Mouse (Mus musculus) limb, embryonic 14.5 days (tissue): ENCODE measurements around the gene Ms4a4c. TPM values are rescaled to one million over a fixed set of nuclear protein-coding genes. Genes with fewer than 3 reads are reported as not detected.
"Not testable (repeated sequence)": the region's sequence is repeated elsewhere in the genome, so short reads cannot be mapped to it uniquely, and the experiment has no call there.

Experiments
- ATAC-seq: fragments of 200-750 bp; cut with Nextera tagmentation; 2 replicates; pipeline ENCODE4 v1.8.0; 2017; ENCODE audit warnings: low read depth, moderate number of reproducible peaks, moderate TSS enrichment; ENCODE audit not compliant: low FRiP score
- DNase-seq: peaks from one replicate; pipeline ENCODE4 v3.0.0-alpha.2; 2015; ENCODE audit warnings: low spot score
- H3K27ac ChIP-seq: fragments of 300-500 bp; sonication (generic); replicated peaks from 2 replicates; pipeline ENCODE4 v1.5.1; 2014; ENCODE audit warnings: low read depth, mild to moderate bottlenecking, low read length, moderate library complexity, mixed read lengths
- H3K27me3 ChIP-seq: fragments of 300-500 bp; sonication (generic); 2 replicates; pipeline ENCODE4 v1.6.1; 2014; ENCODE audit warnings: low read length, mixed read lengths; ENCODE audit not compliant: control insufficient read depth, insufficient read depth
- H3K36me3 ChIP-seq: fragments of 300-500 bp; sonication (generic); 2 replicates; pipeline ENCODE4 v1.6.1; 2014; ENCODE audit warnings: mild to moderate bottlenecking, low read length, moderate library complexity, mixed read lengths; ENCODE audit not compliant: control insufficient read depth, insufficient read depth
- H3K4me1 ChIP-seq: fragments of 300-500 bp; sonication (generic); 2 replicates; pipeline ENCODE4 v1.6.1; 2014; ENCODE audit warnings: antibody characterized with exemption, low read length, mixed read lengths; ENCODE audit not compliant: control insufficient read depth, insufficient read depth
- H3K4me2 ChIP-seq: fragments of 300-500 bp; sonication (generic); replicated peaks from 2 replicates; pipeline ENCODE4 v1.6.1; 2014; ENCODE audit warnings: low read depth, mild to moderate bottlenecking, low read length, moderate library complexity; ENCODE audit not compliant: severe bottlenecking
- H3K4me3 ChIP-seq: fragments of 300-500 bp; sonication (generic); replicated peaks from 2 replicates; pipeline ENCODE4 v1.5.1; 2014; ENCODE audit warnings: low read length
- H3K9ac ChIP-seq: fragments of 300-500 bp; sonication (generic); 2 replicates; pipeline ENCODE4 v1.6.1; 2014; ENCODE audit warnings: mild to moderate bottlenecking, low read depth, low read length, moderate library complexity; ENCODE audit not compliant: severe bottlenecking
- H3K9me3 ChIP-seq: fragments of 300-500 bp; sonication (generic); 2 replicates; pipeline ENCODE4 v1.6.1; 2016; ENCODE audit warnings: low read length; ENCODE audit not compliant: control insufficient read depth
- POLR2A ChIP-seq: fragments of 200-500 bp; IDR thresholded peaks from 2 replicates; pipeline ENCODE4 v1.8.0; 2012; ENCODE audit warnings: inconsistent platforms, mild to moderate bottlenecking, moderate library complexity, borderline replicate concordance; ENCODE audit not compliant: insufficient read depth, insufficient read length; ENCODE audit errors: extremely low read depth
- WGBS: fragments of 180-500 bp; shearing (Covaris S2); extraction: QIAGEN DNeasy Blood & Tissue Kit; methylation state at CpG from one replicate; pipeline ENCODE4 v1.1.7; 2014; 5-methylcytosine and 5-hydroxymethylcytosine counted together
- polyA plus RNA-seq, 2 experiments: library from polyadenylated mRNA; depleted of rRNA in 1 of 2; stranded (reverse) in 1 of 2; unstranded in 1 of 2; fragments of >200 nt; fragmentation: Nextera tagmentation in 1 of 2; extraction: Ambion mirVana in 1 of 2; gene quantifications; 2 replicates each; pipeline versions ENCODE4 v1.2.1 to v1.2.3; 2012 to 2014

Ms4a4c gene
- polyA plus RNA-seq, 2 experiments = 0.60 to 0.69 TPM

GRCm38 (mm10) chr19:11466471-11466870 is 61.9 kb downstream of the Ms4a4c start:
- H3K4me1 ChIP-seq = no peaks in the 10 kb centered on the region
- H3K4me2 ChIP-seq = no peak overlapping the region
- no peak overlapping the region for H3K4me3 ChIP-seq
- DNase-seq (no peak), ATAC-seq (no peak)
- H3K9me3 ChIP-seq = no peaks in the 10 kb centered on the region
- no peak overlapping the region for H3K9ac ChIP-seq
- H3K36me3 ChIP-seq = no peaks in the 10 kb centered on the region
- WGBS = 76% methylated on average over 5 of the region's 5 CpGs
- H3K27ac ChIP-seq = no peak overlapping the region
- no peak for TF ChIP-seq POLR2A
- no peaks in the 10 kb centered on the region for H3K27me3 ChIP-seq

- not testable (repeated sequence) for ATAC-seq, H3K9ac ChIP-seq, H3K4me3 ChIP-seq, H3K36me3 ChIP-seq, DNase-seq, H3K27me3 ChIP-seq, H3K9me3 ChIP-seq, H3K27ac ChIP-seq, H3K4me1 ChIP-seq, H3K4me2 ChIP-seq
- 46% methylated on average over 1 of the region's 1 CpGs for WGBS
These were observed 63.8 kb downstream of the Ms4a4c start for GRCm38 (mm10) chr19:11468361-11468760.

- 75% methylated on average over 4 of the region's 4 CpGs for WGBS
- not testable (repeated sequence) for DNase-seq
These were observed 64.6 kb downstream of the Ms4a4c start, which contains the start of gene Ms4a6c for GRCm38 (mm10) chr19:11469215-11469614. Gene Ms4a6c, plus strand, starts transcription at chr19:11469366.

More at GRCm38 (mm10) chr19:11469215-11469614, 64.6 kb downstream of the Ms4a4c start, which contains the start of gene Ms4a6c:
- H3K4me1 ChIP-seq, H3K36me3 ChIP-seq, H3K4me2 ChIP-seq, H3K27ac ChIP-seq, ATAC-seq, H3K9ac ChIP-seq, H3K9me3 ChIP-seq, H3K27me3 ChIP-seq, H3K4me3 ChIP-seq: not testable (repeated sequence)

Other genes starting within 250 kb of the Ms4a4c start
- gene 1700025F22Rik, start 239.4 kb upstream of the Ms4a4c start, polyA plus RNA-seq (2012; rRNA removed) = not detected in 2 replicates
- gene 1700025F22Rik, start 239.4 kb upstream of the Ms4a4c start, polyA plus RNA-seq (2014; fragmentation: Nextera tagmentation; extraction: Ambion mirVana) = not detected in 2 replicates
- not detected in 2 replicates for gene Ms4a13, start 208.0 kb upstream of the Ms4a4c start, polyA plus RNA-seq (2012; rRNA removed)
- gene Ms4a13, start 208.0 kb upstream of the Ms4a4c start, polyA plus RNA-seq (2014; fragmentation: Nextera tagmentation; extraction: Ambion mirVana) = not detected in 2 replicates
- not detected in 2 replicates for gene Ms4a12, start 172.3 kb upstream of the Ms4a4c start, polyA plus RNA-seq (2012; rRNA removed)
- gene Ms4a12, start 172.3 kb upstream of the Ms4a4c start, polyA plus RNA-seq (2014; fragmentation: Nextera tagmentation; extraction: Ambion mirVana) = not detected in 2 replicates
- gene Ms4a1, start 138.5 kb upstream of the Ms4a4c start, polyA plus RNA-seq (2012; rRNA removed) = not detected in 2 replicates
- not detected in 2 replicates for gene Ms4a1, start 138.5 kb upstream of the Ms4a4c start, polyA plus RNA-seq (2014; fragmentation: Nextera tagmentation; extraction: Ambion mirVana)
- gene Ms4a5, start 120.9 kb upstream of the Ms4a4c start, polyA plus RNA-seq (2012; rRNA removed) = not detected in 2 replicates
- not detected in 2 replicates for gene Ms4a5, start 120.9 kb upstream of the Ms4a4c start, polyA plus RNA-seq (2014; fragmentation: Nextera tagmentation; extraction: Ambion mirVana)
- gene Ms4a14, start 90.3 kb upstream of the Ms4a4c start, polyA plus RNA-seq (2012; rRNA removed) = 0.35 and 0.41 TPM in 2 replicates
- 0.10 and 0.11 TPM in 2 replicates for gene Ms4a14, start 90.3 kb upstream of the Ms4a4c start, polyA plus RNA-seq (2014; fragmentation: Nextera tagmentation; extraction: Ambion mirVana)
- gene Ms4a7, start 68.6 kb upstream of the Ms4a4c start, polyA plus RNA-seq (2012; rRNA removed) = 4.6 and 5.7 TPM in 2 replicates
- gene Ms4a7, start 68.6 kb upstream of the Ms4a4c start, polyA plus RNA-seq (2014; fragmentation: Nextera tagmentation; extraction: Ambion mirVana) = 11.2 and 12.3 TPM in 2 replicates
- 1.2 and 1.9 TPM in 2 replicates for gene Ms4a4a, start 29.2 kb upstream of the Ms4a4c start, polyA plus RNA-seq (2012; rRNA removed)
- 3.3 and 4.4 TPM in 2 replicates for gene Ms4a4a, start 29.2 kb upstream of the Ms4a4c start, polyA plus RNA-seq (2014; fragmentation: Nextera tagmentation; extraction: Ambion mirVana)
- 0.06 TPM in 1 of 2 replicates, not detected in the other for gene Ms4a4b, start 38.8 kb downstream of the Ms4a4c start, polyA plus RNA-seq (2012; rRNA removed)
- gene Ms4a4b, start 38.8 kb downstream of the Ms4a4c start, polyA plus RNA-seq (2014; fragmentation: Nextera tagmentation; extraction: Ambion mirVana) = 0.19 and 0.26 TPM in 2 replicates
- 4.2 and 7.2 TPM in 2 replicates for gene Ms4a6c, start 64.6 kb downstream of the Ms4a4c start, polyA plus RNA-seq (2012; rRNA removed)
- 6.8 and 9.4 TPM in 2 replicates for gene Ms4a6c, start 64.6 kb downstream of the Ms4a4c start, polyA plus RNA-seq (2014; fragmentation: Nextera tagmentation; extraction: Ambion mirVana)
- 0.11 and 0.33 TPM in 2 replicates for gene Gm8369, start 81.2 kb downstream of the Ms4a4c start, polyA plus RNA-seq (2012; rRNA removed)
- gene Gm8369, start 81.2 kb downstream of the Ms4a4c start, polyA plus RNA-seq (2014; fragmentation: Nextera tagmentation; extraction: Ambion mirVana) = not detected in 2 replicates
- gene Ms4a6b, start 111.7 kb downstream of the Ms4a4c start, polyA plus RNA-seq (2012; rRNA removed) = 6.0 and 6.9 TPM in 2 replicates
- gene Ms4a6b, start 111.7 kb downstream of the Ms4a4c start, polyA plus RNA-seq (2014; fragmentation: Nextera tagmentation; extraction: Ambion mirVana) = 9.4 and 10.0 TPM in 2 replicates
- 0.83 and 0.97 TPM in 2 replicates for gene Ms4a4d, start 132.0 kb downstream of the Ms4a4c start, polyA plus RNA-seq (2012; rRNA removed)
- gene Ms4a4d, start 132.0 kb downstream of the Ms4a4c start, polyA plus RNA-seq (2014; fragmentation: Nextera tagmentation; extraction: Ambion mirVana) = 2.1 and 2.2 TPM in 2 replicates
- 5.3 and 5.4 TPM in 2 replicates for gene Ms4a6d, start 200.1 kb downstream of the Ms4a4c start, polyA plus RNA-seq (2012; rRNA removed)
- gene Ms4a6d, start 200.1 kb downstream of the Ms4a4c start, polyA plus RNA-seq (2014; fragmentation: Nextera tagmentation; extraction: Ambion mirVana) = 7.4 TPM in 2 replicates
- 0.99 and 1.5 TPM in 2 replicates for gene Ms4a2, start 218.9 kb downstream of the Ms4a4c start, polyA plus RNA-seq (2012; rRNA removed)
- gene Ms4a2, start 218.9 kb downstream of the Ms4a4c start, polyA plus RNA-seq (2014; fragmentation: Nextera tagmentation; extraction: Ambion mirVana) = 1.8 and 1.9 TPM in 2 replicates
- 0.13 TPM in 1 of 2 replicates, not detected in the other for gene Ms4a3, start 236.1 kb downstream of the Ms4a4c start, polyA plus RNA-seq (2012; rRNA removed)
- gene Ms4a3, start 236.1 kb downstream of the Ms4a4c start, polyA plus RNA-seq (2014; fragmentation: Nextera tagmentation; extraction: Ambion mirVana) = 0.39 TPM in 1 of 2 replicates, not detected in the other